Mouse (Mus musculus): Measurements from ENCODE around the gene Ndrg2. TPM values are rescaled to one million over a fixed set of nuclear protein-coding genes. Genes with fewer than 3 reads are reported as not detected.

Gene Ndrg2
- total and polyA plus RNA-seq, 3 experiments: 0.05 to 0.24 TPM; not detected in 1

Other genes with a start within 250 kb of the Ndrg2 start
- gene Gm17079, start 218.7 kb downstream of the Ndrg2 start, total RNA-seq (2014; fragmentation: Nextera tagmentation): not detected in 2 replicates
- 0.27 TPM in 1 of 2 replicates, not detected in the other for gene Gm17079, start 218.7 kb downstream of the Ndrg2 start, total RNA-seq (2017)
- gene Gm17079, start 218.7 kb downstream of the Ndrg2 start, polyA plus RNA-seq (2012): not detected in 2 replicates
- not detected in 2 replicates for gene Gm5800, start 197.0 kb downstream of the Ndrg2 start, total RNA-seq (2014; fragmentation: Nextera tagmentation)
- not detected in 2 replicates for gene Gm5800, start 197.0 kb downstream of the Ndrg2 start, total RNA-seq (2017)
- gene Gm5800, start 197.0 kb downstream of the Ndrg2 start, polyA plus RNA-seq (2012): not detected in 2 replicates
- not detected in 2 replicates for gene Ang4, start 140.6 kb downstream of the Ndrg2 start, total RNA-seq (2014; fragmentation: Nextera tagmentation)
- 0.27 TPM in 1 of 2 replicates, not detected in the other for gene Ang4, start 140.6 kb downstream of the Ndrg2 start, total RNA-seq (2017)
- gene Ang4, start 140.6 kb downstream of the Ndrg2 start, polyA plus RNA-seq (2012): not detected in 2 replicates
- not detected in 2 replicates for gene AY358078, start 114.1 kb downstream of the Ndrg2 start, total RNA-seq (2014; fragmentation: Nextera tagmentation)
- gene AY358078, start 114.1 kb downstream of the Ndrg2 start, total RNA-seq (2017): not detected in 2 replicates
- not detected in 2 replicates for gene AY358078, start 114.1 kb downstream of the Ndrg2 start, polyA plus RNA-seq (2012)
- gene Ear6, start 60.5 kb downstream of the Ndrg2 start, total RNA-seq (2014; fragmentation: Nextera tagmentation): not detected in 2 replicates
- 0.12 TPM in 1 of 2 replicates, not detected in the other for gene Ear6, start 60.5 kb downstream of the Ndrg2 start, total RNA-seq (2017)
- not detected in 2 replicates for gene Ear6, start 60.5 kb downstream of the Ndrg2 start, polyA plus RNA-seq (2012)
- gene Mettl17, start 29.3 kb downstream of the Ndrg2 start, total RNA-seq (2014; fragmentation: Nextera tagmentation): 29.3 and 36.9 TPM in 2 replicates
- gene Mettl17, start 29.3 kb downstream of the Ndrg2 start, total RNA-seq (2017): 20.6 and 23.2 TPM in 2 replicates
- gene Mettl17, start 29.3 kb downstream of the Ndrg2 start, polyA plus RNA-seq (2012): 11.7 and 19.5 TPM in 2 replicates
- gene Slc39a2, start 21.3 kb downstream of the Ndrg2 start, total RNA-seq (2014; fragmentation: Nextera tagmentation): 0.29 TPM in 1 of 2 replicates, not detected in the other
- gene Slc39a2, start 21.3 kb downstream of the Ndrg2 start, total RNA-seq (2017): 0.29 and 0.38 TPM in 2 replicates
- 0.02 TPM in 2 replicates for gene Slc39a2, start 21.3 kb downstream of the Ndrg2 start, polyA plus RNA-seq (2012)
- gene Tppp2, start 4.3 kb upstream of the Ndrg2 start, total RNA-seq (2014; fragmentation: Nextera tagmentation): not detected in 2 replicates
- gene Tppp2, start 4.3 kb upstream of the Ndrg2 start, total RNA-seq (2017): not detected in 2 replicates
- gene Tppp2, start 4.3 kb upstream of the Ndrg2 start, polyA plus RNA-seq (2012): not detected in 2 replicates
- gene Rnase13, start 8.6 kb upstream of the Ndrg2 start, total RNA-seq (2014; fragmentation: Nextera tagmentation): not detected in 2 replicates
- not detected in 2 replicates for gene Rnase13, start 8.6 kb upstream of the Ndrg2 start, total RNA-seq (2017)
- gene Rnase13, start 8.6 kb upstream of the Ndrg2 start, polyA plus RNA-seq (2012): not detected in 2 replicates
- 33.9 and 37.5 TPM in 2 replicates for gene Arhgef40, start 70.6 kb upstream of the Ndrg2 start, total RNA-seq (2014; fragmentation: Nextera tagmentation)
- 3.1 and 3.4 TPM in 2 replicates for gene Arhgef40, start 70.6 kb upstream of the Ndrg2 start, total RNA-seq (2017)
- 30.3 and 32.2 TPM in 2 replicates for gene Arhgef40, start 70.6 kb upstream of the Ndrg2 start, polyA plus RNA-seq (2012)
- 0.58 and 2.5 TPM in 2 replicates for gene Tmem253, start 101.5 kb upstream of the Ndrg2 start, total RNA-seq (2014; fragmentation: Nextera tagmentation)
- gene Tmem253, start 101.5 kb upstream of the Ndrg2 start, total RNA-seq (2017): 0.12 and 0.27 TPM in 2 replicates
- 0.19 and 0.29 TPM in 2 replicates for gene Tmem253, start 101.5 kb upstream of the Ndrg2 start, polyA plus RNA-seq (2012)
- 28.1 and 29.6 TPM in 2 replicates for gene Zfp219, start 106.6 kb upstream of the Ndrg2 start, total RNA-seq (2014; fragmentation: Nextera tagmentation)
- gene Zfp219, start 106.6 kb upstream of the Ndrg2 start, total RNA-seq (2017): 16.4 and 16.9 TPM in 2 replicates
- 83.1 and 97.0 TPM in 2 replicates for gene Zfp219, start 106.6 kb upstream of the Ndrg2 start, polyA plus RNA-seq (2012)
- not detected in 2 replicates for gene Olfr221, start 128.3 kb upstream of the Ndrg2 start, total RNA-seq (2014; fragmentation: Nextera tagmentation)
- 0.16 and 0.23 TPM in 2 replicates for gene Olfr221, start 128.3 kb upstream of the Ndrg2 start, total RNA-seq (2017)
- not detected in 2 replicates for gene Olfr221, start 128.3 kb upstream of the Ndrg2 start, polyA plus RNA-seq (2012)
- 459 and 507 TPM in 2 replicates for gene Hnrnpc, start 189.9 kb upstream of the Ndrg2 start, total RNA-seq (2014; fragmentation: Nextera tagmentation)
- 383 and 544 TPM in 2 replicates for gene Hnrnpc, start 189.9 kb upstream of the Ndrg2 start, total RNA-seq (2017)
- 28.6 and 38.0 TPM in 2 replicates for gene Hnrnpc, start 189.9 kb upstream of the Ndrg2 start, polyA plus RNA-seq (2012)
- 0.30 TPM in 1 of 2 replicates, not detected in the other for gene Rpgrip1, start 196.5 kb upstream of the Ndrg2 start, total RNA-seq (2014; fragmentation: Nextera tagmentation)
- gene Rpgrip1, start 196.5 kb upstream of the Ndrg2 start, total RNA-seq (2017): 1.8 and 3.1 TPM in 2 replicates
- gene Rpgrip1, start 196.5 kb upstream of the Ndrg2 start, polyA plus RNA-seq (2012): 0.17 and 0.28 TPM in 2 replicates

Data from G1E (cell line).